Mouse (Mus musculus): Measurements from ENCODE around the gene Thap3.

The Thap3 gene

GRCm38 (mm10) chr4:151983560-151983959, 5.2 kb downstream of the Thap3 start:
- no peak for DNase-seq (ENCODE audit: low spot score)

- DNase-seq (ENCODE audit: low spot score), result no peak
These were observed 5.8 kb downstream of the Thap3 start for GRCm38 (mm10) chr4:151983043-151983442.

DNA sequence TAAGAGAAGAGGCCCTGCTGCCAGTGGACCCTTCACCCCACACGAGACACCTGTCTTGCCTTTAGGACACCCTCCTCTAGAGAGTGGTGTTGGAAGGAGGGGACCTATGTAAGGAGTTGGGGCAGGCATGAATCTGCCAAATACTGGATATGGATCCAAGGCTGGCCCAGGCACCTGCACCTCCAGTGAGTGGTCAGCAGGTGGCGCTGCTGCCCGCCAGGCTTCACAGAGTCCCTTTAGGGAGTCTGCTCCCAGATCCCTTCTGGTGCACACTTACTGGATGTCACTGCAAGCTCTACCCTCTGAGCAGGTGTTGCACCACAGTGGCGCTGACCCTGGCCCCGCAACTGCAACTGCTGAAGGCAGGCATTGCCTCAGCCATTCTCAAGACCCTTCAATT, 7.4 kb downstream of the Thap3 start:
- peak; percentile 86 for DNase-seq (ENCODE audit: low spot score)

GRCm38 (mm10) chr4:151980699-151981098, 8.1 kb downstream of the Thap3 start:
- DNase-seq (ENCODE audit: low spot score), result no peak

DNA sequence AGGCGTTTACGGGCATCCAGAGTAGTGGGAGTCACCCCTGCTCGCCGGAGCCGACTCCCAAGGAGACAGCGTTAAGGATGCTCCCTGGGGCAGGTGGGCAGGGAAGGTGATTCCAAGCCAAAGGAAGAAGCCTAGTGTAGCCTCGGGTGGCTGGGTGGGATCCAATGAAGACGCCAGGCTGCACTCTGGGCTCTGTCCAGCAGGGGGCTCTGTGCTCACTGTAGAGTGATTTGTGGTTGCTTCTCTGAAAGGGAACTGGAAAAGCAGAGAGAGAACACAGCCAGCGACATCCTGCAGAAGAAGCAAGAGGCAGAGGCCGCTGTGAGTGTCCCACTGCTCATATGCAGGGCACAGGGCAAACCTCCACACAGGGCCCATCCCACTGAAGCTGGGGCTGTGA, 11.0 kb downstream of the Thap3 start:
- DNase-seq (ENCODE audit: low spot score), result peak; percentile 92

DNA sequence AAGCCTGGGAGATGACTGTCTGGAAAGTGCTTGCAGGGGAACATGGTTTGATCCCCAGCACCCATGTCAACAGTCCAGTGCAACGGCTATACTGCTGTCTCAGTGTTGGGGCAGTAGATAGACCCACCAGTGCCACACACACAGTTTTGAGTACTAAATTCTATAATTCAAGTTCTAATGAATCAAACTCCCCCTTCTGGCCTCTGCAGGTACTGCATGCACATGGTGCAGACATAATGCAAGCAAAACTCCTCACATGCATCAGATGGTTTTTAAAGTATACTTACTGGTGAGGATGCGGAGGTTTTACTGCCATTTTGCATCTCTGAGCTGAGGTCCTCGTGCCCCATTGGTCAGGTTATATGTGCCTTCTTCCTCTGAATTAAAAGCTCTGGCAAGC, 13.4 kb downstream of the Thap3 start:
- DNase-seq (ENCODE audit: low spot score), result no peak

DNA sequence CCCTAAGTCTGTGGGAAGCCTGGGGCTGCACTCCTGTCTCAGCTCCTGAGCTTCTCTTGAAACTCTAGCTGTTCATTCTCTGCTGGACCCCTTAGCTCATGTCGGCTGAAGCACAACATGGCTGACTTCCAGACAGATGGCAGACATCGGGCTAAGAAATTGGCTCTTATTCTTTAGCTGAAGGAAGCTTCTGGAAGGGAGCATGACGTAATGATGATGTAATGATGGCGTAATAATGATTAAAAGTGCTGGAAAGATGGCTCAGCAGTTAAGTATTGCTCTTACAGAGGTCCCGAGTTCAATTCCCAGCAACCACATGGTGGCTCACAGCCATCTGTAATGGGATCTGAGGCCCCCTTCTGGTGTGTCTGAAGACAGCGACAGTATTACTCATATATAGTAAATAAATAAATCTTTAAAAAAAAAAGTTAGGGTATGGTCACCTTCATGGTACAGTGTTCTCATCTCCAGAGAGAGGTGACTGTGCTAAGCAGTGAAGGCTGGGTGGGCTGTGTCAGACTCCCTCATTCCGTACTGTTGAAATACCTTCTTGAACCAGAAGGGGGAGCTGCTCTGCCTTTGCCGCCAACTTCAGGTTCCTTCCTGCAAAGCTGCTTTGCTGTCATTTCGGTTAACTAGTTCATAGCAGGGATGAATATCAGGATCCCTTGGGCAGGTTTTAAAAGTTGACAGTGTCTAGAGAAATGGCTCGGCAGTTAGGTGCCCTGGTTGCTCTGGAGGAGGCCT, 16.4 kb downstream of the Thap3 start:
- DNase-seq (ENCODE audit: low spot score), result no peak

GRCm38 (mm10) chr4:151968204-151968921, 20.4 kb downstream of the Thap3 start:
- no peak for DNase-seq (ENCODE audit: low spot score)

DNA sequence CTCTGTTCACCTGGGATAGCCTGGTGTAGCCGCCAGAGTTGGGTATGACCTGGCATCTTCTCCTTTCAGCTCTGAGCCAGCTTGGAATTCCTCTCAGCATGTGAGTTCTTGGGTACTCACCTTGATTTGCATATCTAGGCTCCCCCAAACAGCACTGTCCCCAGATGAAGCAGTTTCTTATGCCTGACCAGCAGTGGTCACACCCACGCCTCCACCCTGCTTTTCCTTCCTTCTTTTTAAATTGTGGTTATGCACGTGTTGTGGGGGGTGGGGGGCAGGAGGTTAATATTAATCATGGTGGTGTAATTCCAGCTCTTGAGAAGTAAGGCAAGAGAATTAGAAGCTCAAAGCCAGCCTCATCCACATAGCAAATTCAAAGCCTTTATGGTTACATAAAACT, 26.0 kb downstream of the Thap3 start:
- DNase-seq (ENCODE audit: low spot score), result no peak

- DNase-seq (ENCODE audit: low spot score), result no peak
These were observed 28.3 kb downstream of the Thap3 start for GRCm38 (mm10) chr4:151960513-151960854.

GRCm38 (mm10) chr4:151959849-151960512, 28.8 kb downstream of the Thap3 start:
- DNase-seq (ENCODE audit: low spot score), result no peak

DNA sequence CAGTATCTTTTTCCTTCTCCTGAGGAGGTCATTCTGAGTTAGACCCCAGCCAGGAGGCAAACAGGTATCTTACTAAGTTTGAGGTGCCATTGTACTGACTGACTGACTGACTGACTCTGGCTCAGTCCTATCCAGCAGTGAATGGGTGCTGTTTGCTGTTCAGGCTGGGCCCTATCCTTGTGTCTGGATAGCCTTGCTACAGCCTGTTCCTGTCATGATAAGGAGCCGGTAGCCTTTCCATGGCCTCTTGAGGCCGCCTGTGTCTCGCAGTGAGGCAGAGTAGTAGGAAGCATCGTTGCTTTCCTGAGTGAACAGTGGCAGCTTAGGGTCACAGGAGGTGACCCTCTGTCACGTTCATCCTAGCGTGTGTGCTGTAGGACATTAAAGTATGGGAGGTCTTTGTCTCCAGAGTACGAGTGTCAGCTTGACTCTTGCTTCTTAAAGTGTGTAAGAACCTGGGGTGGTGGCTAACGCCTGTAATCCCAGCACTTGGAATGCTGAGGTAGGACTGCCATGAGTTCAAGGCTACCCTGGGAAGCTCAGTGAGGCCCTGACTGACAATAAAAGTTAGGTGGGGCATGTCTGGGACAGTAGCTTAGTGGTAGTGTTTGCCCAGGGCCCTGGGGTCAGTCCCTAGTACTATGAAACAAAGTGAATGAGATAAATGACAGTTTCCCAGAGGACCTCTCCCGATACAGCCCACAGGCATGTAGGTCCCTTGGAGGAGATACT, 31.0 kb downstream of the Thap3 start:
- DNase-seq (ENCODE audit: low spot score), result no peak

- no peak for DNase-seq (ENCODE audit: low spot score)
These were observed 33.0 kb downstream of the Thap3 start for GRCm38 (mm10) chr4:151955791-151956190.

GRCm38 (mm10) chr4:151953209-151953608, 35.6 kb downstream of the Thap3 start:
- DNase-seq (ENCODE audit: low spot score), result no peak

DNA sequence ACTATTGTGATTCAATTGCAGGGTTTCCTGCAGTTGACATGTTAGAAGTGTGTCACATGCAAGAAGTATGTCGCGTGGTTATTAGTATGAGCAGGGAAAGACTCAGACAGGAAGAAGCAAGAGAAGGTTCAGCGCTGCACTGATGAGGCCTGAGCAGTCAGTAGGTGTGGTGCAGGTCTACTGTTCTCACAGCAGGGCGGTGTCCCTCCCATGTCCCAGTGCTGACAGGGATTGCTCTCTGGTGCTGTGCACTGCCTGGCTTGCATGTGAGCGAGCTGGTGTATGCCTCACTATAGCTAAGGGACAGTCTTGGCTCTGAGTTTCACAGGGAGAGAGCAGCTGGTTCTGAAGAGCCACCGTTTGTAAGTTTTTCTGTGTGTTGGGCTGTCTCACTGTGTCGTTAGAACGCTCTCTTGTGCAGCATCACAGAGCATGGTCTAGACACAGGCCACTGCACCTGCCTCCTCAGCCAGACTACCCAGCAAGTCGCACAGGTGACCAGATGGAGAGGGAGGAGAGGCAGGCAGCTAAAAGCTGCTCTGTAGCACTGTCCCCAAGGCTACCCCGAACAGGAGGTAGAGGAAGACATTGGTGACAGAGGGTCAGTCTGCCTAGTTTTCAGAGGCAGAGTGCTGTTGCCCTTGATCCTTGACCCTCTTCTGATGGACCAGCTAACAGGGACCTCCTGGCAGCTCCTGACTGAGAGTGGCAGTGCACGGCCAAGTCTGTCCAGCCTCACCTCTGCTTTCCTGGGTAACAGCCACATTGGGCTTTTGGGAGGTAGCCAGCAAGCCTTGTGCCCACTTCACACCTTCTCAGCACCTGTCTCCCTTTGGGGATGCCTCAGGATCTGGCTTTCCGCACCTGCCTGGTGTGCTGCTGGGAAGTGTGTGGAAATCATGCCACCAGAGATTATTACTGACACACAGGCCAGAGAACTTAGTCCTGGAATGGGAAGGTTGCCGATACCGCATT, 40.0 kb downstream of the Thap3 start:
- DNase-seq (ENCODE audit: low spot score), result no peak

DNA sequence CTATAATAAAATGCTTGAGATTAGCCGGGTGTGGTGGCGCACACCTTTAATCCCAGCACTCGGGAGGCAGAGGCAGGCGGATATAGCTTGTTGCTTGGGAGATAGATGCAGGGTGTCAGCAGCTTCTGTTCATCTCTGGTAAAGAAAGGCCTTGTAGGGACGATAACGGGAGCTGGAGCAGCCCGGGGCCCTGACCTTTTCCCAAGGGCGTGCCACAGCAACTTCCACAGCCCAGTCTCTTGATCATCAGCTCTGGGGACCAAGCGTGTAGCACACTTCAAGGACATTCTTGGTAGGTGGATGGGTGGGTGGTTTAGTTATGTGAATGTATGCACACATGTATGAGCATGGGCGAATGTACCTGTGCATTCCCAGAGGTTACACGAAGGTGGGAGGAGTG, 42.6 kb downstream of the Thap3 start:
- DNase-seq (ENCODE audit: low spot score), result no peak

GRCm38 (mm10) chr4:151938089-151938488, 50.7 kb downstream of the Thap3 start:
- no peak for DNase-seq (ENCODE audit: low spot score)

DNA sequence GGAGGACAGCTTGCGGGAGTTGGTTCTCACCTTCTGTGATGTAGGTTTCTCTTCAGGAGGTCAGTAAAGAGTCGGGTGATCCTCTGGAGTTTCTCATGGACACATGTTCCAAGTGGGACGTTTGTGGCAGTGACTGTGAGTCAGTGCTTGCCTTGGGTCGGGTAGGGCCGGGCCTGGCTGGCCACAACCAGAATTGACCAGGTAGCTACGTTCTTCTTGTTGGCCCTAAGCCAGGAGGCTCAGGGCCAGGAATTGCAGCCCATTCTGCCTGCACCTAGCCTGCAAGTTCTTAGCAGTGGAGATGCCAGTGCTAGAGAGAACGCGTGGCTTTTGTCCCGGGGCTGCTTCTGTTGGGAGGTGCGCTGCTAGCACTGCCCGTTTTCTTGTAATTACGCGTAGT, 51.4 kb downstream of the Thap3 start:
- DNase-seq (ENCODE audit: low spot score), result no peak

GRCm38 (mm10) chr4:151934215-151934572, 54.6 kb downstream of the Thap3 start:
- DNase-seq (ENCODE audit: low spot score), result no peak

DNA sequence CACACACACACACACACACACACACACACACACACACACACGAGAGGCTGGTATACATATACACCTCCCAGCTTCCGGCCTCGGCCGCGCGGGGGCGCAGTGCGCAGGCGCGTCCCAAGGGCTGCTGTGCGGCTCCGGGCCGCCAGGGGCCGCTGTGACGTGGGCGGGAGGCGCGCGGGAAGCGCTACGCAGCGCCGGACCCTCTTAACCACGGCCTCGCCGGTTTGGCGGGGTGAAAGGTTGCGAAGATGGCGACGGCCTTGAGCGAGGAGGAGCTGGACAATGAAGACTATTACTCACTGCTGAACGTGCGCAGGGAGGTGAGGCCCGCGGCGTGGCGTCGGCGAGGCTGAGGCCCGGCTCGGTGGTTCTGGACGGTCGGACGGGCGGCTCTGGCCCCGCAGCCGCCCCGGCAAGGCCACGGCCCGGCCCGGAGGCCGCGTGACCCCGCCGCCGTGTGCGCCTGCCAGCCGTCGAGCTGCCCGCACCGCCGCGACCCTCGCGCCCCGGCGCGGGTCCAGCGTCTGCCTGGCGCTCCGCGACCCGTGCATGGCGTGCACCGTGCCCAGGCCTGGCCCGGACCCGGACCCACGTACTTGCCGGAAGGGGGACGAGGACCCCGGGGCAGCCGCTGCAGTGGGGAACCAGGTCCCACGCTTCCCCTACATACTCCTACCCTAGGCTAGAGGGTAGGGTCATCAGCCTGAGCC, 55.1 kb downstream of the Thap3 start, which contains the start of gene Dnajc11:
Gene Dnajc11, plus strand, starts transcription at position 187 of the 710 bp plus-strand sequence.
- DNase-seq (ENCODE audit: low spot score), result peak; percentile 90

Measured in layer of hippocampus, adult 11-12 months (tissue).